Mouse (Mus musculus) ovary, postnatal 14 days (tissue): ENCODE data around the gene Gfpt2.
"Not testable (repeated sequence)": the region's sequence is repeated elsewhere in the genome, so short reads cannot be mapped to it uniquely, and the experiment has no call there.

Experiments
- DNase-seq: peaks from one replicate; pipeline ENCODE4 v3.0.0; 2022; ENCODE audit warnings: low spot score

Gene Gfpt2

GRCm38 (mm10) chr11:49794342-49795144 lies 565 bp downstream of the Gfpt2 start:
- peak; percentile 11 for DNase-seq

DNA sequence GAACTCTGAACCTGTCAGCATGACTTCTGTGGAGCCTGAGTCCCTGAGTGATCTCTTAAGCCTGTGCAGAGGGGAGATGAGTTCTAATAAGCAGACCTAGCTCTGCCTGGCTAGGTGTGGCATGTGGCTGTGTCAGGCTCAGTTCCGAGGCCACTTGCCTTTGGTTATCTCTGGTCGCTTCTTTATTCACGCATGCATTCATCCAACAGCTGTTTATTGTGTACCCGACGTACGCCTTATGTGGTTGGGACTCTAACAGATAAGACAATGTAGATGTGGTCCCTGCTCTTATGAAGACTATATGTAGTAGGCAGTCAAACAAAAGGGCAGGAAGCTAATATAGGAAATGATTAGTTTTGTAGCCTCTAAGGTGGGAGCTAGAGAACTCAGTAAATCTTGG lies 5.0 kb downstream of the Gfpt2 start:
- no peak for DNase-seq

DNA sequence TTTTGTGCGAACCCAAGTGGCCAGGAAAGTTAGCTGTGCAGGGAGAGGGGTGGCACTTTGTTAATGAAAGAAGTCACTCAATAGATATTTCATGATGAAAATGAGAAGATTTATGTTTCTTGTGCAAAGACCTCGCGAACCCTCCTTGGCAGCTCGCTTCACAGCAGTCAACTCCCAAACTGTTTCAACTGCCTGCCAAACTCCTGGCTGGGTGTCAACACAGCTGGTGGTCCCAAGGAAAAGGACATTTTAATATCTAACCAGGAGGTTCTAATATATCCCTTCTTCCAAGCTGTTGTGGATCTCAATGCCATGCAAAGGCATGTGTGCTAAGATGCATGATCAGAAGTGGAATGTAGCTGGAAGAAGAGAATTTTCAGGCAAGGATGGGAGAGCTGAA lies 7.5 kb downstream of the Gfpt2 start:
- no peak for DNase-seq

DNA sequence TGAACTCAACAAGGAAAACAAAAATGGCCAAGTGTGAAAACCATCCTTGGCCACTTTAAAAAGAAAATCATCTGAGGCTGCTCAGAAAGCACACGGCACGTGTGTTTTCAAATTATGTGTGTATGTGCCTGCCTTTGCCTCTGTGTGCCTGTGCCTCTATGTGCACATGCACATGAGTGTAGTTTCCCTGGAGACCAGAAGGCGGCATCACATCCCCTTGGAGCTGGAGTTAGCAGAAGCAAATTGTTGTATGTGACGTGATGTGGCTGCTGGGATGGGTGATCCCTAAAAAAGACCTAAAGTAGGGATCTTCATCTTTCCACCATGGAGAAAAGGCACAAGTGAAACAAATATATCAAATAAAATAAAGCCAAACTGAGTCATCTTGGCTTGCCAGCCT lies 9.8 kb downstream of the Gfpt2 start:
- DNase-seq, result no peak

DNA sequence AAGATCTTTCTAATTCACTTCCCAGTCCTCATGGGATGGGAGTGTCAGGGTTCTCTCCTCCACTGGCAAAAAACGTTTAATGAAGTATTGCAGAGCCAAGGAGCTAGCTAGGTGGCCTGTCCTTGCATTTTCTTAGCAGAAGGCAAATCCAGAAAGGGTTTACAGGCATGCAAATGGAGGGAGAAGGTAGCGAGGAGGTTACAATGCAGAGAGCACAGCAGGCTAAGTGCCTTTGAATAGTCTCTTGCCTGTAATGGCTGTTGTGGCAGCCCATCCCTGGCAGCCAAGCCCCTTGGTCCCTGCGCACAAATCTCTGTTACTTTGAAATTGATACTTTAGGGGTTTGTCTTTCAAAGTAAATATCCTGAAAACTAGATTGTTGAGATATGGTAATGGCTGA lies 12.2 kb downstream of the Gfpt2 start:
- no peak for DNase-seq

GRCm38 (mm10) chr11:49808946-49809345 lies 15.0 kb downstream of the Gfpt2 start:
- DNase-seq, result no peak

- not testable (repeated sequence) for DNase-seq
Observed at GRCm38 (mm10) chr11:49810696-49811095, 16.7 kb downstream of the Gfpt2 start.

GRCm38 (mm10) chr11:49811099-49811541 lies 17.1 kb downstream of the Gfpt2 start:
- no peak for DNase-seq

GRCm38 (mm10) chr11:49811879-49812278 lies 17.9 kb downstream of the Gfpt2 start:
- DNase-seq, result no peak

DNA sequence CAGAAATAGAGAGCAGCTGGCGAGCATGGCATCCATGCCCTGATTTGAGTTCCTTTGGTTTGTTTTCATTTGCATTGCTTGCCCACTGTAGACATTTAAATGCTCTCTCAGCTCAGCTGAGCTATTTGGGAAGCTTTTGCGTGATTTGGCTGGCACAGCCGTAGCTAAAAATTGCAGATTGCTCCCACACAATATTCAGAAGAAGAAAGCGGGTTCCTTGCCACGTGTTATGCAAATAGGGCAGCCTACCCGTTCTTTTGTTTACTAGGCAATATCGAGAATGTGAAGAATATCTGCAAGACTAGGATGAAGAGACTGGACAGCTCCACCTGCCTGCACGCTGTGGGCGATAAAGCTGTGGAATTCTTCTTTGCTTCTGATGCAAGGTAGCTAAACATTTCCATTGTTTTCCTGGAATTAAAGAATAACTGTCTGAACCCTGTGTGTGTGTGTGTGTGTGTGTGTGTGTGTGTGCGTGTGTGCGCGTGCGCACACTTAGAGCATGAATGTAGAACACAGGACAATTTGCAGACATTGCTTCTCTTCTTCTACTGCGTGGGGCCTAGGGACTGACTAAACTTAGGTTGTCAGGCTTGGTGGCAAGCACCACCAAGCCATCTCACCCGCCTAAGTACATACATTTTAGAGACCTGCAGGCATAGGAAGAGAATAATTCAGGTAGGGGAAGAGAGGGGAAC lies 25.0 kb downstream of the Gfpt2 start:
- no peak for DNase-seq

GRCm38 (mm10) chr11:49819676-49820075 lies 25.7 kb downstream of the Gfpt2 start:
- no peak for DNase-seq

DNA sequence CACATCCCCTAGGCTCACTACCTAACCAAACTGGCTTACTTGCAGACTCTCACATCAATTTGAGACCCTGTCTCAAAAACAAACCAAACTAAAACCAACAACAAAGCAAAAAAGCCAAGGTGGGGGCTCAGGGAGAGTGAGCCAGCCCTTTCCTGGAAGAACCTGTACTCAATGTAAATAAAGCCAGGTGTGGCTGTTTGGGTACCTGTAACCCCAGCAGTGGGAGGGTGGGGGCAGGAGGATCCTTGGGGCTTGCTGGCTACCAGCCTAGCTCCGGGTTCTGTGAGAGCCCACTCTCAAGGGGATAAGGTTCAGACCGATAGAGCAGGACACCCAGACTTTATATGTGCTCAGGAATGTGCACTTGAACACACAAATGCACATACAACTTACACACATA lies 26.9 kb downstream of the Gfpt2 start:
- DNase-seq, result no peak

- no peak for DNase-seq
Observed at GRCm38 (mm10) chr11:49821546-49821945, 27.6 kb downstream of the Gfpt2 start.

- no peak for DNase-seq
Observed at GRCm38 (mm10) chr11:49822337-49822736, 28.4 kb downstream of the Gfpt2 start.

- peak; percentile 65 for DNase-seq
Observed at GRCm38 (mm10) chr11:49824896-49825295, 30.9 kb downstream of the Gfpt2 start.

GRCm38 (mm10) chr11:49827243-49827642 lies 33.3 kb downstream of the Gfpt2 start:
- no peak for DNase-seq

DNA sequence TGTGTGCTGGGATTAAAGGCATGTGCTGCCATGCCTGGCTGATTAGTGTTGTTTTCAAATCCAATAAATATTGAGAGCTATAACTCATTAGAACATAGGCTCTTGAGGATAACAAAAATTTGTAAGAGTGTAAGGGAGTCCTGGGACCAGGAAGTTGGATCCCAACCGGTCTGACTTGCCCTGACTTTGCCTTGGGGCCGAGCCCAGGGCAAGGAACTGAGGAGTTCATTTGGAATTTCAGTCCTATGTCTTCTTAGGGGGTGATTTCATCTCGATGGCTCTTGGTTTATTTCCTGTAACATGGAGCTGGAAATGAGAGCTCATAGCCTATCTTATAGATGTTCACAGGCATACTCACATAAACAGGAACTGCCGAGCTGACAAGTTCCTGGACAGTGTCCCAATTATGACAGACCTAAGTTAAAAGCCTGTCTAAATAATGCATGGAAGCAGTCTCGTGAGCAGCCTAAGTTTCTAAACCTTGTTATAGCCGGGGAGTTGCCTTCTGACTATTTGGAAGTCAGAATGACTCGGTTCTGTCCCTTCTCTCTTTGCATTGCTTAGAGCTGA lies 35.3 kb downstream of the Gfpt2 start:
- DNase-seq, result no peak

DNA sequence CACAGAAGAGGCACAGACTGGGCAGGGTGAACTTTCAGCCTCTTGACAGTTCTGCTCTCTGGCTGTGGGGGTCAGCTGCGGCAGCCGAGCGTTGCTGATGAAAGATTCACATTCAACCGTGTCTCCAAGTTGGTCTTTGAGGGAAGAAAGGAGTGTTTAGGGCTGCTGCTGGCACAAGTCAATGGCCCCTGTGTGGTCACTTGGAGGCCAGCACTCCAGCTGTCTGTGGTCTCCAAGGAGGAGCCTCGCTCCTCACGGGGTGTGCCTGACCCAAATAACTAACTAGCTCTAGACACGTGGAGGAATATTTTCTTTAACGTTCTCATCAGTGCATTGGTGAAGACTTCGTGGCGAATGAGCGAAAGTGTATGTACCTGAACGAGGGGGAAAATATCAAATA lies 38.0 kb downstream of the Gfpt2 start:
- DNase-seq, result no peak

DNA sequence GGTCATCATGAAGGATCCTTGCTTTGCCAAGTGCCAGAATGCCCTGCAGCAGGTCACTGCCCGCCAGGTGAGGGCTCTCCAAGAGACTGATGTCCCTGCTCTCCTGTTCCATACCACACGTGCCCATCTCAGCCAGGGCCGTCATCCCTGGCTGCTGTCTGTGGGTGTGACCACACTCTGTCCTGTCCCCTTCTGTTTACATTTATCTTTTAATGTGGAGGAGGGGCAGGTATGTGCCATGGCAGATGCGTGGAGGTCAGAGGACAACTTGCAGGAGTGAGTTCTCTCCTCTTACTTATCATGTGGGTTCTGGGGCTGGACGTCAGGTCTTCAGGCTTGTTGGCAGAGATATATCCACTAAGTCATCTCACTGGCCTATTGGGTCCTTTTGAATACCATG lies 39.0 kb downstream of the Gfpt2 start:
- DNase-seq, result no peak

GRCm38 (mm10) chr11:49834248-49834647 lies 40.3 kb downstream of the Gfpt2 start:
- no peak for DNase-seq

DNA sequence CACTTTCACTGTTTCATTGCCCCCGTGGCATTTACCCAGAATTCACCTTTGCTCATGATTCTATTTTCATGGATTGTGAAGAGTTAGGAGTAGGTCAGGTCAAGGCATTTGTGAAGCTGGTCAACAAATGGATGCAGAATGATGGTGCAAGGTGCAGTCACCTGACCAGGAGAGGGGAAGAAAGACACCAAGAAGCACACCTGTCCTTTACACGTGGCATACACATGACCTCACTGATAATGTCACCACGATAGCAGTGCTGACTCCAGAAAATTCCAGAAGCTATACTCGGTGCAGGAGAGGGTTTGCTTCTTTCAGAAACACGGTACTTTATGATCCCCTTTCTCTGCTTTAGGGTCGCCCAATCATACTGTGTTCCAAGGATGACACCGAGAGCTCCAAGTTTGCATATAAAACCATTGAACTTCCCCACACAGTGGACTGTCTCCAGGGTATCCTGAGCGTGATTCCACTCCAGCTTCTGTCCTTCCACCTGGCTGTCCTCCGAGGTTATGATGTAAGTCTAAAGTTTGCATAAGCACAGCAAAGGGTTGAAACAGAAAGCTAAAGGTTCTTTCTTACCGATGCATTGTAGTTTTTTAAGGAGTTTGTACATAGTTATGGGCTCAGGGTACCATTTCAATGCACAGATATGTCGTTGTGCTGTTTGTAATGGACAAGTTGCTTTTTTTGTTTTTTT lies 41.4 kb downstream of the Gfpt2 start:
- no peak for DNase-seq

- DNase-seq, result no peak
Observed at GRCm38 (mm10) chr11:49837717-49838407, 43.9 kb downstream of the Gfpt2 start.
